Mouse (Mus musculus) heart, embryonic 11.5 days (tissue): ENCODE data around the gene Phf8. TPM values are rescaled to one million over a fixed set of nuclear protein-coding genes. Genes with fewer than 3 reads are reported as not detected.
A peak's percentile ranks its signal among the peaks of the same experiment; 100 is the strongest.
"Not testable (repeated sequence)": the region's sequence is repeated elsewhere in the genome, so short reads cannot be mapped to it uniquely, and the experiment has no call there.

Source experiments
- ATAC-seq: fragments of 200-750 bp; cut with Nextera tagmentation; replicated peaks from 2 replicates; pipeline ENCODE4 v1.8.0; 2017; ENCODE audit warnings: moderate library complexity; ENCODE audit not compliant: insufficient number of reproducible peaks, low FRiP score, low TSS enrichment
- H3K27ac ChIP-seq: fragments of 300-500 bp; sonication (generic); 2 replicates; pipeline ENCODE4 v1.5.1; 2014; ENCODE audit warnings: mild to moderate bottlenecking, low read depth, low read length
- H3K27me3 ChIP-seq: fragments of 300-500 bp; sonication (generic); 2 replicates; pipeline ENCODE4 v1.6.1; 2014; ENCODE audit warnings: mild to moderate bottlenecking, low read length, mixed read lengths; ENCODE audit not compliant: control insufficient read depth, insufficient read depth
- H3K36me3 ChIP-seq: fragments of 300-500 bp; sonication (generic); 2 replicates; pipeline ENCODE4 v1.6.1; 2014; ENCODE audit warnings: mild to moderate bottlenecking, low read length, moderate library complexity, mixed read lengths; ENCODE audit not compliant: control insufficient read depth, insufficient read depth
- H3K4me1 ChIP-seq: fragments of 300-500 bp; sonication (generic); 2 replicates; pipeline ENCODE4 v1.6.1; 2014; ENCODE audit warnings: low read length; ENCODE audit not compliant: control insufficient read depth, insufficient read depth
- H3K4me2 ChIP-seq: fragments of 300-500 bp; sonication (generic); 2 replicates; pipeline ENCODE4 v1.6.1; 2014; ENCODE audit warnings: mild to moderate bottlenecking, moderate library complexity
- H3K4me3 ChIP-seq: fragments of 300-500 bp; sonication (generic); 2 replicates; pipeline ENCODE4 v1.5.1; 2014; ENCODE audit warnings: low read depth, low read length
- H3K9ac ChIP-seq: fragments of 300-500 bp; sonication (generic); 2 replicates; pipeline ENCODE4 v1.6.1; 2014; ENCODE audit warnings: mild to moderate bottlenecking, low read depth, low read length, moderate library complexity
- H3K9me3 ChIP-seq: fragments of 300-500 bp; sonication (generic); replicated peaks from 2 replicates; pipeline ENCODE4 v1.6.1; 2016; ENCODE audit warnings: low read length; ENCODE audit not compliant: control insufficient read depth
- WGBS: fragments of 180-500 bp; shearing (Covaris S2); extraction: QIAGEN DNeasy Blood & Tissue Kit; methylation state at CpG from one replicate; pipeline ENCODE4 v1.1.7; 2014; ENCODE audit not compliant: insufficient replicate concordance; 5-methylcytosine and 5-hydroxymethylcytosine counted together
- polyA plus RNA-seq: library from polyadenylated mRNA; unstranded; fragments of >200 nt; fragmentation: Nextera tagmentation; extraction: Ambion mirVana; gene quantifications from 2 replicates; pipeline ENCODE4 v1.2.1, GENCODE M21; 2014

The Phf8 gene
- polyA plus RNA-seq, result 13.3 and 16.3 TPM in 2 replicates

DNA sequence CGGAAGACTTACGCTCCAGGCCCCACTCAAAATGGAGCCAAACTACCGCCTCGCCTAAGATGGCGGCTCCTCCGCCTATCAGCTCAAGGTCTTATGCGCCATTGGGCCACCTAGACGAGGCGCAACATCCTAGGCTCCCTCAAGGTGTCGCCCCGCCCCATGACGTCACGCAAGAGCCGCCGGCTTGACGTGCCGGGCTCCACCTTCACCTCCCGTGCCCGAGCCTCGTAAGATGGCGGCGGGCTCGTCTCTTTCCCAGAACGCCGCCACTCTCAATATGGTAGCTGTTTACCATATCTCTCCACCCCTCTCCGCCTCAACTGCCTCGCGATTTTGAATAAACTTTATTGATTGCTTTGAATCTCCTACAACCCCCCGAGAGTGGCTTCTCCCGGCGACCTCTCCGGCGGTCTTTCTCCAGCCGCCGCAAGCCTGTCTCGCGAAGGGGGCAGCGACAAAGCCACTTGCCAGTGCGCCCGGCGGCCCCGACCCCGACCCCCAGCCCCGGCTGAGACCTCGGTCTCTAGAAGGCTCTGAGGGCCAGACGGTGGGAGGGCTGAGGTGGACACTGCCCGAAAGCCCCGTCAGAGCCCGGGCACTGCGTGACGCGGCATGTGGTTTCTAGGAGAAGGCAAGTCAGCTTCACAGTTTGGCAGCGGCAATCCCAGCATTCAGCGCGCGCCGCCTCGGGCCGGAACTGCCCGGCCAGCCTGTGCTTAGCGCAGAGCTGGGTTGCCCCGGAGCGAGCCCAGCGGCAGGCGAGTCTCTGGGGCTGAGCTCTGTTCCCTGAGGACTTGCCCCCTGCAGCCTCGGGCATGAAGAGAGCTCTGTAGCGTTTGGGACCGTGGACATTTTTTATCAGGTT is at the start of gene Phf8:
Phf8 (plus strand) TSS at position 215 of the 865 bp plus-strand sequence.
- Histone ChIP-seq H3K9ac (peak within 1 kb of the TSS; percentile 85), H3K27me3 (no peaks in the 10 kb centered on the region), H3K27ac (peak within 1 kb of the TSS; percentile 97), H3K4me1 (no peaks in the 10 kb centered on the region), H3K9me3 (no peaks in the 10 kb centered on the region), H3K4me3 (peak within 1 kb of the TSS; percentile 63), H3K4me2 (peak within 1 kb of the TSS; percentile 66), H3K36me3 (no peaks in the 10 kb centered on the region)
- WGBS, result 9% methylated on average over 67 of the region's 68 CpGs
- peak; percentile 94 for ATAC-seq

DNA sequence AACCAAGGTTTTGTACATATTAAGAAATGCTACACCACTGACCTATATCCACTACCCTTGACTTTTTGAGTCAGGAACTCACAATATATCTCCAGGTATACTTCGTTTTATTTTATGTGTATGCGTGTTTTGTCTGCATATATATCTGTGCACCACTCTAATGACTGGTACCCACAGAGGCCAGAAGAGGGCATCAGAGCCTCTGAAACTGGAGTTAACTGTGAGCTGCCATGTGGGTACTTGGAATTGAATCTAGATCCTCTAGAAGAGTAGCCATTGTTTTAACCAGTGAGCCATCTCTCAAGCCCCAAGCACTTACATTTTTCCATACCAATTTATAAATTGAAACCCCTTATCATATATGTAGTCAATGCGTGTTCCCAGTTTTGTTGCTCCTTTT is 32.3 kb upstream of the Phf8 start:
- H3K9ac ChIP-seq, result no peak overlapping the region
- no peak for ATAC-seq
- H3K27me3 ChIP-seq, result no peaks in the 10 kb centered on the region
- H3K9me3 ChIP-seq, result no peaks in the 10 kb centered on the region
- H3K36me3 ChIP-seq, result no peaks in the 10 kb centered on the region
- no peak overlapping the region for H3K27ac ChIP-seq
- 84% methylated on average over 3 of the region's 3 CpGs for WGBS
- H3K4me2 ChIP-seq, result no peak overlapping the region
- no peaks in the 10 kb centered on the region for H3K4me1 ChIP-seq
- no peak overlapping the region for H3K4me3 ChIP-seq

DNA sequence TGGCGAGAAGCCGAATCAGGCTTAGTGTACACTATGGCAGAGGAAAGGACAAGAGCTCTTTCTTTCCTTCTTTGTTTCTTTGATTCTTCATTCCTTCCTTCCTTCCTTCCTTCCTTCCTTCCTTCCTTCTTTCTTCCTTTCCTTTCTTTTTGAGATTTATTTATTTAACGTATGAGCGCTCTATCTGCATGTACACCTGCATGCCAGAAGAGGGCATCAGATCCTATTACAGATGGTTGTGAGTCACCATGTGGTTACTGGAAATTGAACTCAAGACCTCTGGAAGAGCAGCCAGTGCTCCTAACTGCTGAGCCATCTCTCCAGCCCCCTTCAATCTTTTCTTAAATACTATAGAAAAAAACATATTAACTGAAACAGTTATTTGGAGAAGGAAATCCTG is 27.2 kb upstream of the Phf8 start:
- not testable (repeated sequence) for H3K27ac ChIP-seq, H3K4me3 ChIP-seq, H3K36me3 ChIP-seq, H3K4me2 ChIP-seq, ATAC-seq, H3K4me1 ChIP-seq, H3K9ac ChIP-seq, H3K27me3 ChIP-seq, H3K9me3 ChIP-seq
- 83% methylated on average over 4 of the region's 4 CpGs for WGBS

DNA sequence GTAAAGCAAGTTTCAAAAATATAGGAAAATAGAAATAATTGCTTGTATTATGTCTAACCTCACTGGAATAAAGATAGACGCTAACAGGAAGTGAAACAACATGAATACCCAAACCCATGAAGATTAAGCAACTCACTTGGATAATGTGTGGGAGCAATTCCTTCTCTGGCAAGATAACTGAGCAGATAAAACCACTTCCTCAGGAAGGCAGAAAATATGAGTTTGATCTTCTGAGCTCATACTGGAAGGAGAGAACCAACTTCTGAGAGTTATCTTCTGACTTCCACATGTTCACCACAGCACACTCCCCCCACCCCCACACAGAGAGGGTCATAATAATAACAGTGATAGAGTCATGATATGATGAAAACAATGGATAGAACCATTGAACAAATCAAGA is 23.9 kb upstream of the Phf8 start:
- Histone ChIP-seq H3K9me3 (no peaks in the 10 kb centered on the region), H3K36me3 (no peaks in the 10 kb centered on the region), H3K9ac (no peak overlapping the region), H3K4me3 (no peak overlapping the region), H3K4me2 (no peak overlapping the region), H3K4me1 (no peaks in the 10 kb centered on the region), H3K27ac (no peak overlapping the region), H3K27me3 (no peaks in the 10 kb centered on the region)
- ATAC-seq, result no peak
- 81% methylated on average over 1 of the region's 1 CpGs for WGBS

DNA sequence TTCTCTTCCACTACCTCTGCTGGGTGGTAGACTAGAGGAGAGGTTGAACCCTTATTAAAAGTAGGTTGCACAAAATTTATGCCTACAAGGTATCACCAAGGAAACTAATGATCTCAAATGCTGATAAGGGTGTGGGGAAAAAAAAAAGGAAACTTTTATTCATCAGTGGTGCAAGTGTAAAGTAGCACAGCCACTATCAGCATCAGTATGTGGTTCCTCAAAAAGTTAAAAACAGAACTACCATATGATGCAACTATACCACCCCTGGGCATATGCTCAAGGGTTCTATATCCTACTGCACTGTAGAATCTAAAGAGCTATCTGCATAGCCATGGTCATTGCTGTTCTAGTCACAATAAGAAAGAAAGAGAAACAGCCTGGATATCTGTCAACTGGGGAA is 11.9 kb upstream of the Phf8 start:
- H3K4me3 ChIP-seq, result no peak overlapping the region
- ATAC-seq, result no peak

DNA sequence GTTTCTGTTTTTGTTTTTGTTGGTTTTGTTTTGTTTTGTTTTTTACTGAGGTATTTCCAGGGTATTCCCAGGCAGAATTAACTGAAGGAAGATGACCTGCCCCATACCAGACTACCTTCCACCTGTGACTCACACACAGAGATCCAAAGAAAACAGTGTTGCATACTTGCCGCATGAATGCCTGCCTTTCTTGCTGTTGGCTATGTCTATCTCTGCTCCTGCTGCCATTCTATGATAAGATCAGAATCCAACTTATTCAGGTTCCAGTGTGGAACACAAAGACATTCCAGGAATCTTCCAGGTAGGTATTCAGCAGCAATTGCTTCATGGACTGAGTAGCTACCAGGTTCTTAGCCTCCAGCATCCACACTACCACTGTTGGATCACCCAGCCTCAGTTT is 10.6 kb upstream of the Phf8 start:
- no peak for ATAC-seq
- no peaks in the 10 kb centered on the region for H3K4me1 ChIP-seq
- H3K27me3 ChIP-seq, result no peaks in the 10 kb centered on the region
- H3K4me3 ChIP-seq, result no peak overlapping the region
- H3K9ac ChIP-seq, result no peak overlapping the region
- no peaks in the 10 kb centered on the region for H3K36me3 ChIP-seq
- H3K9me3 ChIP-seq, result no peaks in the 10 kb centered on the region
- no peak overlapping the region for H3K27ac ChIP-seq
- no peak overlapping the region for H3K4me2 ChIP-seq
- WGBS, result 77% methylated on average over 1 of the region's 1 CpGs

More for the DNA sequence above, 11.9 kb upstream of the Phf8 start:
- H3K4me2 ChIP-seq, result no peak overlapping the region
- no peaks in the 10 kb centered on the region for H3K27me3 ChIP-seq
- H3K9ac ChIP-seq, result no peak overlapping the region
- no peak overlapping the region for H3K27ac ChIP-seq
- H3K36me3 ChIP-seq, result no peaks in the 10 kb centered on the region
- H3K9me3 ChIP-seq, result no peaks in the 10 kb centered on the region
- no peaks in the 10 kb centered on the region for H3K4me1 ChIP-seq

DNA sequence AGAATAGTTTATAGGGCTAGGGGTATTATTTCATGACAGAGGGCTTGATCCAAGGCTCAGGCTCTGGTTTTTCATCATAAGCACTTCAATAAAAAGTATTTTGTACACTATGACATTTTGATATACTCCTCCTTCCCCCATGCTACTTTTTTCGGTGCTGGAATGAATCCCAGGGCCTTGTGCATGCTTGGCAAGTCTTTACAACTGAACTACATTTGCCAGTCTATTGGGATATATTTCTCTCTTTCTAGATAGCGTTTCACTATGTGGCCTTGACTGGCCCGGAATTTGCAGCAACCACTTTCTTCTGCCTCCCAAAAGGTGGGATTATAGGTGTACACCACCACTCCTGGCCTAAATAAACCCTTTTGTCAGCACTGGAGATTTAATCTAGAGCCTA is 7.4 kb upstream of the Phf8 start:
- Histone ChIP-seq H3K36me3 (no peaks in the 10 kb centered on the region), H3K9ac (no peak overlapping the region), H3K4me2 (no peak overlapping the region), H3K4me1 (no peaks in the 10 kb centered on the region), H3K9me3 (no peaks in the 10 kb centered on the region), H3K4me3 (no peak overlapping the region), H3K27me3 (no peaks in the 10 kb centered on the region), H3K27ac (no peak overlapping the region)
- 79% methylated on average over 3 of the region's 3 CpGs for WGBS
- no peak for ATAC-seq

DNA sequence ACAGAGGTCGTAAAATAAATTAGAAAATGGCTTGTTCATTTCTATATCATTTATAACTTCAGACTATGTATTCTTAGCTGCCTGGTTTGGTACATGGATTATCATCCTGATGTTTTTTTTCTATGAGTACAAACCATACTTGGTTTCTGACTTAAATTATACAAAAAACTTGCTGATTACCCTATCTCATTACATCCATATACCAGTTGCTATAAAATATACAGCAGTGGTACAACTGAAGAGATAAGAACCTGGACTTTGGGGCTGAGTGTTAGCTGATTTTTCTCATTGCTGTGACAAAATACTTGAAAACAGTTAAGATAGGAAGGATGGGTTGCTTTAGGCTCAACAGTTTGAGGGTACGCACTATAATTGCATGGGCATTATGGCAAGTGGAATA is 6.8 kb upstream of the Phf8 start:
- ATAC-seq, result no peak
- no peaks in the 10 kb centered on the region for H3K27me3 ChIP-seq
- H3K36me3 ChIP-seq, result no peaks in the 10 kb centered on the region
- H3K27ac ChIP-seq, result no peak overlapping the region
- H3K4me2 ChIP-seq, result no peak overlapping the region
- H3K9ac ChIP-seq, result no peak overlapping the region
- 82% methylated on average over 2 of the region's 2 CpGs for WGBS
- no peaks in the 10 kb centered on the region for H3K4me1 ChIP-seq
- H3K4me3 ChIP-seq, result no peak overlapping the region
- H3K9me3 ChIP-seq, result no peaks in the 10 kb centered on the region

DNA sequence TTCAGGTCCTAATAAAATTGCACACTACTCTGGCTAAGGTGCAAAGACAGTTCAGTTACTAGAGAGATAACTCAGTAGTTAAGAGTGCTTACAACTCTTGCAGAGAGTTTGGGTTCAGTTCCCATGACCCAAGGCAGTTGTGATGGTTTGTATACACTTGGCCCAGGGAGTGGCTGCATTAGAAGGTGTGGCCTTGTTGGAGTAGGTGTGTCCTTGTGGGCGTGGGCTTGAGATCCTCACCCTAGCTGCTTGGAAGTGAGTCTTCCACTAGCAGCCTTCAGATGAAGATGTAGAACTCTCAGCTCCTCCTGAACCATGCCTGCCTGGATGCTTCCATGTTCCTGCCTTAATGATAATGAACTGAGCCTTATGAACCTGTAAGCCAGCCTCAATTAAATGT is 2.3 kb upstream of the Phf8 start:
- H3K4me2 ChIP-seq, result no peak overlapping the region
- no peaks in the 10 kb centered on the region for H3K9me3 ChIP-seq
- no peak overlapping the region for H3K4me3 ChIP-seq
- no peaks in the 10 kb centered on the region for H3K4me1 ChIP-seq
- ATAC-seq, result no peak
- H3K9ac ChIP-seq, result no peak overlapping the region
- H3K36me3 ChIP-seq, result no peaks in the 10 kb centered on the region
- 60% methylated on average over 1 of the region's 1 CpGs for WGBS
- H3K27ac ChIP-seq, result no peak overlapping the region
- H3K27me3 ChIP-seq, result no peaks in the 10 kb centered on the region
